Mouse (Mus musculus): ENCODE results near the gene Lck. TPM values are rescaled to one million over a fixed set of nuclear protein-coding genes. Genes with fewer than 3 reads are reported as not detected.

The Lck gene
- total RNA-seq (2021) (1 to 10 TPM in 1 of 2 experiments, under 1 TPM in 1; 0.84 to 1.1 TPM), polyA plus RNA-seq (2012; rRNA removed) (1.6 and 3.5 TPM in 2 replicates)
- long read RNA-seq: 0 reads

DNA sequence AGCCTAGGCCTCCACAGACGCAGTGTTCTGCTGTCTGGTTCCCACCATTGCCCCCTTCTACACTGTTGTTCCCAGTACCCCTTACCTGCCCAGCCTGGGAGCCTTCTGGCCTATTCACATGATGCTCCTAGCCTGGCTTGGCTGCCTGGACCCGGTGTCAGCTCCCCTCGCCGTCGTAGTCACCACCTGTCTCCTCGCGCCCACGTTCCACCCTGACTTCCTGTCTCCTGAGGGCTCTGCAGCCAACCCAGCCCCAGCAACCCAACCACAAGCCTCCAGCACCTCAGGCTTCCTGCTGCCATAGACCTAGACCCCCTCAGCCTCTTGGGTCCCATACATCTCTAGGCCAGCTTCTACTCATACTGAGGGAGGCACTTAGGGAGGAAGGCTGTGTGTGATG is at the start of gene Lck:
Lck (minus strand) TSS at position 212 of the 400 bp plus-strand sequence.
- intact Hi-C loops (cut with DNase I): no loop called here
- Histone ChIP-seq H3K4me1 (ENCODE audit: control insufficient read depth, insufficient read depth, low read length) (peaks cover 4% of the 10 kb centered on the region), H3K79me2 (replicated peaks; ENCODE audit: control insufficient read depth, insufficient read depth, low read length) (no peaks in the 10 kb centered on the region), H3K36me3 (ENCODE audit: control insufficient read depth, insufficient read depth, low read length) (no peaks in the 10 kb centered on the region), H3K9ac (ENCODE audit: low read depth, low read length) (no peak within 1 kb of the TSS), H3K27ac (no peak within 1 kb of the TSS), H3K27me3 (ENCODE audit: control insufficient read depth, insufficient read depth, low read length) (no peaks in the 10 kb centered on the region), H3K4me3 (no peak within 1 kb of the TSS)
- peak in 1 of 2 experiments; percentile 23 for DNase-seq
- WGBS: 79% methylated on average over 8 of the region's 8 CpGs
- no peak for TF ChIP-seq POLR2A (IDR thresholded peaks at IDR 0.05; ENCODE audit: insufficient read depth, low read depth, low read length)

DNA sequence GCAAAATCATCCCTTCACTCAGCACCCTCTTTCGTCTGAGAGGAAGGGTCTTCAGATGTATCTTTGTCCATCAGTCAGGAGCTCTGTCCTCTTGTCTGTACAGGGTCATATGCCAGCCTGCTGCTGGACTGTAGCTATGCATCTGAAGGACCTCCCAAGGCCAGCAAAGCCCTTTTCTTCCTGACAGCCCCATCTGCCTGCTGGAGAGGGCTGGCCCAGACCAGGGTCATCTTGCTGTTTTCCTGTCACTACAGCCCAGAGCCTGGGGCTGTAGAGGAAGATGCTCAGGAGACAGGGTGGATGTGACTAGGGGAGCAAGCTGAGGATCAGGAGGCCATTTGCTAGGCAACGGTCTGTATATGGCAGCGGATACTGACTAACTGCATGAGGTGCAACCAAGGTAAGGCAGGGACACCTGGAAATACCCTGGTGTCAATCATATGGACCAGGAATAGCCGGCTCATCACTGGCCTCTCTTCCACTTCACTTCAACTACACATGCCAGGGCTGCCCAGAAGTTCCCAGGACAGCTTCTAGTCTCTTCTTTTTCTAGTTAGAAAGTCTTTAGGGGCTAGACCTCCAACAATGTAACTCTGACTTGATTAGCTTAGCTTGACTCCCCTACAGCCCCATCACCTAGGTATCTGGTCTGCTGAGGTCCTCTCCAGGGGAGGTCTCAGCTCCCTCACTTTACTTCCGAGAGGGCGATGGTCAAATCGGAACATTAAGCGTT is 49.5 kb upstream of the Lck start:
- intact Hi-C loops (cut with DNase I): loop anchor here (5.0 kb wide), 1 partner anchor 199 kb away; no protein-coding TSS in a partner anchor
- Histone ChIP-seq H3K27ac (peak overlapping the region; percentile 92), H3K27me3 (ENCODE audit: control insufficient read depth, insufficient read depth, low read length) (no peaks in the 10 kb centered on the region), H3K4me3 (peak overlapping the region; percentile 84), H3K9ac (ENCODE audit: low read depth, low read length) (peak overlapping the region; percentile 71), H3K36me3 (ENCODE audit: control insufficient read depth, insufficient read depth, low read length) (peaks cover 3% of the 10 kb centered on the region; the same call in 1 of the 2 replicates), H3K79me2 (replicated peaks; ENCODE audit: control insufficient read depth, insufficient read depth, low read length) (no peaks in the 10 kb centered on the region; the same call in 1 of the 2 replicates), H3K4me1 (ENCODE audit: control insufficient read depth, insufficient read depth, low read length) (peaks cover 27% of the 10 kb centered on the region)
- WGBS: 13% methylated on average over 8 of the region's 8 CpGs
- no peak for TF ChIP-seq CTCF (IDR thresholded peaks at IDR 0.05)
- TF ChIP-seq EP300 (IDR thresholded peaks at IDR 0.05; ENCODE audit: insufficient read depth, low read depth, low read length): no peak
- TF ChIP-seq POLR2A (IDR thresholded peaks at IDR 0.05; ENCODE audit: insufficient read depth, low read depth, low read length): 0 out of 2 replicates have a peak, but pooled peaks have one; percentile 13
- DNase-seq: no peak

- peaks cover 28% of the 10 kb centered on the region for H3K4me1 ChIP-seq (ENCODE audit: control insufficient read depth, insufficient read depth, low read length)
- H3K9ac ChIP-seq (ENCODE audit: low read depth, low read length): peak overlapping the region; percentile 71
Measured at GRCm38 (mm10) chr4:129622120-129622802, 48.8 kb upstream of the Lck start.

GRCm38 (mm10) chr4:129621283-129621841 is 47.9 kb upstream of the Lck start:
- Histone ChIP-seq H3K4me3 (peak overlapping the region; percentile 27), H3K4me1 (ENCODE audit: control insufficient read depth, insufficient read depth, low read length) (peaks cover 28% of the 10 kb centered on the region), H3K36me3 (ENCODE audit: control insufficient read depth, insufficient read depth, low read length) (peaks cover 3% of the 10 kb centered on the region; the same call in 1 of the 2 replicates), H3K9ac (ENCODE audit: low read depth, low read length) (peak overlapping the region; percentile 53), H3K27ac (peak overlapping the region; percentile 92), H3K27me3 (ENCODE audit: control insufficient read depth, insufficient read depth, low read length) (no peaks in the 10 kb centered on the region), H3K79me2 (replicated peaks; ENCODE audit: control insufficient read depth, insufficient read depth, low read length) (no peaks in the 10 kb centered on the region; the same call in 1 of the 2 replicates)
- 43% methylated on average over 8 of the region's 8 CpGs for WGBS
- DNase-seq: peak; percentile 50 to 76
- intact Hi-C loops (cut with DNase I): loop anchor here (5.0 kb wide), 1 partner anchor 201 kb away; no protein-coding TSS in a partner anchor
- peak; percentile 93 for TF ChIP-seq POLR2A (IDR thresholded peaks at IDR 0.05; ENCODE audit: insufficient read depth, low read depth, low read length)
- TF ChIP-seq EP300 (IDR thresholded peaks at IDR 0.05; ENCODE audit: insufficient read depth, low read depth, low read length): peak; percentile 80
- no peak for TF ChIP-seq CTCF (IDR thresholded peaks at IDR 0.05)

More at GRCm38 (mm10) chr4:129622120-129622802, 48.8 kb upstream of the Lck start:
- Histone ChIP-seq H3K27me3 (ENCODE audit: control insufficient read depth, insufficient read depth, low read length) (no peaks in the 10 kb centered on the region), H3K27ac (peak overlapping the region; percentile 92), H3K4me3 (peak overlapping the region; percentile 84), H3K79me2 (replicated peaks; ENCODE audit: control insufficient read depth, insufficient read depth, low read length) (no peaks in the 10 kb centered on the region; the same call in 1 of the 2 replicates), H3K36me3 (ENCODE audit: control insufficient read depth, insufficient read depth, low read length) (peaks cover 3% of the 10 kb centered on the region; the same call in 1 of the 2 replicates)
- no peak for TF ChIP-seq CTCF (IDR thresholded peaks at IDR 0.05)
- TF ChIP-seq POLR2A (IDR thresholded peaks at IDR 0.05; ENCODE audit: insufficient read depth, low read depth, low read length): no peak
- TF ChIP-seq EP300 (IDR thresholded peaks at IDR 0.05; ENCODE audit: insufficient read depth, low read depth, low read length): no peak
- intact Hi-C loops (cut with DNase I): loop anchor here (5.0 kb wide), 1 partner anchor 200 kb away; no protein-coding TSS in a partner anchor
- 65% methylated on average over 11 of the region's 11 CpGs for WGBS
- no peak for DNase-seq

- Histone ChIP-seq H3K4me3 (peak overlapping the region; percentile 25), H3K27me3 (ENCODE audit: control insufficient read depth, insufficient read depth, low read length) (no peaks in the 10 kb centered on the region), H3K4me1 (ENCODE audit: control insufficient read depth, insufficient read depth, low read length) (peaks cover 28% of the 10 kb centered on the region), H3K79me2 (replicated peaks; ENCODE audit: control insufficient read depth, insufficient read depth, low read length) (no peaks in the 10 kb centered on the region; the same call in 1 of the 2 replicates), H3K27ac (peak overlapping the region; percentile 92), H3K36me3 (ENCODE audit: control insufficient read depth, insufficient read depth, low read length) (peaks cover 3% of the 10 kb centered on the region; the same call in 1 of the 2 replicates), H3K9ac (ENCODE audit: low read depth, low read length) (peak overlapping the region; percentile 53)
- TF ChIP-seq EP300 (IDR thresholded peaks at IDR 0.05; ENCODE audit: insufficient read depth, low read depth, low read length) (no peak), CTCF (IDR thresholded peaks at IDR 0.05) (no peak), POLR2A (IDR thresholded peaks at IDR 0.05; ENCODE audit: insufficient read depth, low read depth, low read length) (no peak)
- intact Hi-C loops (cut with DNase I): loop anchor here (5.0 kb wide), 1 partner anchor 202 kb away; no protein-coding TSS in a partner anchor
- DNase-seq: no peak
- WGBS: 54% methylated on average over 11 of the region's 11 CpGs
Measured at GRCm38 (mm10) chr4:129620419-129621282, 47.2 kb upstream of the Lck start.
